Mouse (Mus musculus) urinary bladder, postnatal 14 days (tissue): ENCODE measurements around the gene Kcnn3.

Experiments
- DNase-seq: peaks from one replicate; pipeline ENCODE4 v3.0.0; 2021; ENCODE audit warnings: low spot score

Kcnn3 gene

DNA sequence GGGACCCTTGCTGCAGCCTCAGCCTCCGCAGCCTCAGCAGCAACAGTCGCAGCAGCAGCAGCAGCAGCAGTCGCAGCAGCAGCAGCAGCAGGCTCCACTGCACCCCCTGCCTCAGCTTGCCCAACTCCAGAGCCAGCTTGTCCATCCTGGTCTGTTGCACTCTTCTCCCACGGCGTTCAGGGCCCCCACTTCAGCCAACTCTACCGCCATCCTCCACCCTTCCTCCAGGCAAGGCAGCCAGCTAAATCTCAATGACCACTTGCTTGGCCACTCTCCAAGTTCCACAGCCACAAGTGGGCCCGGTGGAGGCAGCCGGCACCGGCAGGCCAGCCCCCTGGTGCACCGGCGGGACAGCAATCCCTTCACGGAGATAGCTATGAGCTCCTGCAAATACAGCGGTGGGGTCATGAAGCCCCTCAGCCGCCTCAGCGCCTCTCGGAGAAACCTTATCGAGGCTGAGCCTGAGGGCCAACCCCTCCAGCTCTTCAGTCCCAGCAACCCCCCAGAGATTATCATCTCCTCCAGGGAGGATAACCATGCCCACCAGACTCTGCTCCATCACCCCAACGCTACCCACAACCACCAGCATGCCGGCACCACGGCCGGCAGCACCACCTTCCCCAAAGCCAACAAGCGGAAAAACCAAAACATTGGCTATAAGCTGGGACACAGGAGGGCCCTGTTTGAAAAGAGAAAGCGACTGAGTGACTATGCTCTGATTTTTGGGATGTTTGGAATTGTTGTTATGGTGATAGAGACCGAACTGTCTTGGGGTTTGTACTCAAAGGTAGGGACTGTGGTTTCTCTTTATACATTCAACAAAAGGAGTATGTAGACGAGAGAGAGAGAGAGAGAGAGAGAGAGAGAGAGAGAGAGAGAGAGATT, 896 bp downstream of the Kcnn3 start:
- DNase-seq = peak; percentile 20

DNA sequence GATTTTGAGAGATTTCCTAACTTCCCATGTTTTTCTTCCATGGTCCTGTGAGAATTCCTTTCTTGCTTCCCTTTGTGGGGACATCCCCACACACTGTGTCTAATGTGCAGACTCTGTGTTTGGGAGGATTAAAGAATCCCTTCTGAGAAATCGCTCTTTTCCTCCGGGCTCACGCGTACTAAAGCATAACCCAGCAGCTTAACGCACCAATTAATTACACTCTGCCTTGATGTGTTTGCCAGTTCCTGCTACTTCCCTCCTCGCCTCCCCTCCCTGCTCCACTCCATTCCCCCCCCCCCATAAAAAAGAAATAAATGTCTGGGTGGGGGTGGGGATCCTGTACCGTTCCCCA, 1.5 kb downstream of the Kcnn3 start:
- DNase-seq = no peak

DNA sequence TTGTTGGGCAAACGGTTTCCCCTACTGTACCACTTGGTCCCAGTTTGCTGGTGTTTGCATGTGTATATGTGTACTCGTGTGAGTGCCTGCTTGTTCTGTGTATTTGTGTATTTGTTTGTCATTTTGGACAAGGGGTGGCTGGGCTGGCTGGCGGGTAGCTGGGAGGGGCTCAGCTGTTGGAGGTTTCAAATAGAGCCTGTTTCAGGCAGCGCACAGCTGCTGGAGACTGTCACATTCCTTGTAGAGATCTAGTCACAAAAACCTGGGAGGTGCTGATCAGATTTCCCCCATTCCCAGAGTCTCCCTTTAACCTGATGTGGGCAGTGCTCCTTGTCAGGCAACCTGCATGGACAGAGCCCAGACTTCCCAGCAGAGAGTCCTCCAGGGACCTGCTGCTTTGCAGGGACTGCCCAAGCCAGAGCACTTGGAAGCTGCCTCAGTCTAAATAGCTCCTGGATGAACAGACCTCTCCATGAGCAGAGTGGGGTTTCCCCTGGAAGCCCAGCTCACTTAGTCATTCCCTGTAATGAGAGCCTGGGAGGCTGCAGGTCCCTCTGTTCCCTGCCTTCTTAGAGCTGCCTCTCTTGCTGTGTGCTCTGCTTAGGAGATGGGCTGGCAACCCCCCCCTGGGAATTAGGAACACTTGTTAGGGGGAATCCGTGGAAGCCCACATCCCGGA, 2.6 kb downstream of the Kcnn3 start:
- no peak for DNase-seq

DNA sequence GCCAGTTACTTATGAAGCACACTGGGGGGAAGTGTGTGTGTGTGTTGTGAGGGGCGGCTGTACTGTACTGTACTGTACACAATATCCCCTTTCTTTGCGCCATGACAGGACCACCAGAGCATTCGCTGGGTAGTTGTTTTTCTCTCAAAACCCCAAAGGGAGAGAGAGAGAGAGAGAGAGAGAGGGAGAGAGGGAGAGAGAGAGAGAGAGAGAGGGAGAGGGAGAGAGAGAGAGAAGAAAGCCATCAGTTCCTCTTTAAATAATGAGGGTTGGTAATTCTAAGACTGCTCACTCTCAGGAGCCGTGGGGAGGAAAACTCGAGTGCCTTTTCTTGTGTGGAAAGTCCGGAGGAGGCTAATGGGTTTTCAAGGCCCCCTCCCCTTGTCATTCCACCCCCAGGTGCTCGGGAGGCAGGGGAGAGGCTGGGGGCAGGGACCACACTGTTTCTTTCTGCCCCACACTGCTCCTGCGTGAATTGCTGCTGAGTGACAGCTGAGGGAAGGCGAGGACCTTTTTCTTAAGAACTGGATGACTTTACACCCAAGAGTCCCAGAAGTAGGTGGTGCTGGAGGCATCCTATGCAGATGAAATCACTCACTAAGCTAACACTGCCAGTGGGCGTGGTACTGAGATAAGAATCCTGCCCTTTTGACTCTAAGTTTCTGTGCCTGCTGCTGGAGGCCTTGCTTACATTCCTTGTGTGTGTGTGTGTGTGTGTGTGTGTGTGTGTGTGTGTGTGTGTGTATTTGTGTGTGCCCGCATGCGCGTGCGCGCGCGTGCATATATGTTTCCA, 6.5 kb downstream of the Kcnn3 start:
- DNase-seq = peak; percentile 69

DNA sequence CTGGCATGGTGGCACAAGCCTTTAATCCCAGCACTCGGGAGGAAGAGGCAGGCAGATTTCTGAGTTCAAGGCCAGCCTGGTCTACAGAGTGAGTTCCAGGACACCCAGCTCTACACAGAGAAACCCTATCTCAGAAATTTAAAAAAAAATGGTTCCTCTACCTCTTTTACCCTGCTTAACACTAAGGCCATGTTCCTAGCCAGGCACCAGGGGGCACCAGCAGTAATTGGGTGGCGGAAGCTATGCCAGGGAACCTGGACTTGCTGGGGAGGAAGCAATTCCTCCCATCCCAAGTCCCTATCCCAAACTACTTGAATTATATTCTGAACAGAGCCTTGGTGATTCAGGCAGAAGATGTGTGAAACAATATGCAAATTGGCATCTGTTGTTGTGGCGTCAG, 9.8 kb downstream of the Kcnn3 start:
- no peak for DNase-seq

DNA sequence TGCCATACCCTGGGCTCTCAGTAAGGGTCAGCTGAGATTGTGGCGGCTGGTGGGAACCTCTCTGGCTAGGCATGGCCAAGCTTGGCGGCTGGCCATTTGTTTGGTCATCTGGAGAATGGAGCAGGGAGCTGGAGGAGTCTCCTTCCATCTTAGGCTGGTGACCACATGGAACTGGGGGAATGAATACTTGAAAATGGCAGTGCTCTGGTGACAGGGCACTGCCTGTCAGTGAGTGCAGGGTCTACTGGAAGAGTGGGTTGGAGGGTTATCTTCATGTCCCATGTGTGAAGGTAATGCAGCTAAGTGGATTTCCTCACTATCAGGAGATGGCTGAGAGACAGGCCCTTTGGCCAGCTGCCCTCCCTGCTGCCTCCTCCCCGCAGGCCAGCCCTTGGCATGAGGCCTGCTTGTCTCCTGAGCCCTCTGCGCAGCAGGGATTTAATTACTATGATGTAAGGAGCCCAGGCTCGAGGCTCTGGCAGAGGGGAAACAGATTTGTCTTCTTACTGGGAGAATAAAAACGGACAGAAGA, 14.7 kb downstream of the Kcnn3 start:
- peak; percentile 63 for DNase-seq

DNA sequence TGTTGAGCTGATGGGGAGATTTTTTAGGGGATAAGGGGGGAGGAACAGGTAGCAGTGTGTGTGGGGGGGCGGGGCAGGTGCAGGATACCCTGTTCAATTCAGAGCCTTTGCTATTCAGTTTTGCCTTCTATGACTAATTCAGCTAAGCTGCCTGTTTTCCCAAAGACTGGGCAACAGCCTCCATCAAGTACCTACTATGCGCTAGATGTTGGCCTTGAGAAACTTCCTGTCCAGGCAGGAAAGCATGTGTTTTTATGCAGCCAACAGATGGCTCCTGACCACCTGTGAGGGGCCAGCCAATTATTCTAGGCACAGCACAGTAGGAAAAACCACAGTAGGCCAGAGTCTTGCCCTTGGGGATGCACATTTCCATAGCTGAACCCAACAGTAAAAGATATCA, 15.2 kb downstream of the Kcnn3 start:
- DNase-seq = no peak

DNA sequence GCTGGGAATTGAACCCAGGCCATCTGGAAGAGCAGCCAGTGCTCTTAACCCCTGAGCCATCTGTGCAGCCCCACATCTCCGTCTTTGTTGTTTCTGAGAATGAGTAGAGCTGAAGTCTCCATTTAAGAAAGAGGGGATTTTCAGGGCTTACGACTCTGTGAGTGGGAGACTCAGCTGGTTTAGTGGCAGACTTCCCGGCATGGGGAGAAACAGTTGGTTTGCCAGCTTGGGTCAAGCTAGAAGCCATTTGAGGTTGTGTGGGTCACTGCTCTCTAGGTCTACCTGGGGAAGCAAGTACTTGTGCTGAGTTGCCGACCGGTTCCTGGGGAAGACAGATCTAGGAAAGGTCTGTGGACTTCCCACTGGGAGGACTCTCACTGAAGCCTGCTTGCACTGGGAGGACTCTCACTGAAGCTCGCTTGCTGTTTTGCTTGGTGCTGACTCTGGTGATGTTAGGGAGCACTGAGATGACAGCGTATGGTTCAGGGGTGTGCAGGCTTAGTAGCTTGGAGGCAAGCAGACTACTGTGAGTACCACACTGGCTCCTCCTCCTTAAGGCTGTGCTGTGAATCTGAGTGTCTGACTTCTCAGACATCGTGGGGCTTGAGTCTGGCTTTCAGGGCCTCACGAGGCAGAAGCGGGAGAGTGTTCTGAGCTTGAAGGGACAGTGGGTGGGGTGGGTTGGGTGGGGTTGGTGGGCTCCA, 19.2 kb downstream of the Kcnn3 start:
- no peak for DNase-seq

DNA sequence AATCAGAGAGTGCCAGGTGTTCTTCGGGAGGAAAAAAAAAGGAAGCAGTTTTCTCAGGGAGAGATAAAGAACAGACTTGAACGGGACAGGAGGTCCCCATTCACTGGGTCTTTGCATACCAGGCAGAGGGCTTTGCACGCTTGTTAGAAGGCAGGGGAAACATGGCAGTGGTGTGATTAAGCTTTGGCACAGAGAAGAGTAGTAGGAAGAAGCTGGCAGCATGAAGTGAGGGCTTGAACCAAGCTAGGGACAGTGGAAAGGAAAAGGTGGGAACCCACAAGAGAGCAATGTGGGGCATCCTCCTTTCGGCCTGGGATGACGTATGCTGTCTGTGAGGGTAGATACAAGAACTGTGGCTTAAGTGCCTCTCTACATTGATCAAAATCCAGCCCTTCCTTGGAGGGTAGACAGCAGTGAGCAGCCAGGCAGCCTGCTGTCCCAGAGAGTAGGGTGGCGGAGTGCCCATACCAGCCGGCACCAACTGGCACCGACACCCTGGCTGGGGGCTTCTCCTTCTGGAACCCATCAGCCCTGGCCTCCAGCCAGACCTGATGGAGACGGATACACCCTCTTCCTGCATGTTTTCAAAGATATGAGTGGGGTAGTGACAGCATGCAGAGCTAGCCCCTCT, 19.9 kb downstream of the Kcnn3 start:
- no peak for DNase-seq

DNA sequence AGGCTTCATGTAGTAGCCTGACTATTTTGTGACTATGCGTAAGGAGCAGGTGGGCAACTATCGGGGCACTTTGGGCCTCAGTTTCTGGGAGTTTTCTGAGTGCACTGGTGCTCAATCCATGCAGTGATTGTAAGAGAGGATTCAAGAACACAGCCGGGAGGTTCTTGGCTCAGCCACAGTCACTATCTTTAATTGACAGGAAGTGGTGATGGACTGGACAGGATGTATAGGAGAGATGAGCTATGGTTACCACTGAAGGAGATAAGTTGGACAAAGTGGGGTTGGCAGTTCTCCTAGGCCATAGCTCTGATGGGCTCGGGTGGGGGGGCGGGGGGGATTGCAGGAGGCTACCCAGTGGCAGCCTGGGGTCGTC, 20.4 kb downstream of the Kcnn3 start:
- no peak for DNase-seq

DNA sequence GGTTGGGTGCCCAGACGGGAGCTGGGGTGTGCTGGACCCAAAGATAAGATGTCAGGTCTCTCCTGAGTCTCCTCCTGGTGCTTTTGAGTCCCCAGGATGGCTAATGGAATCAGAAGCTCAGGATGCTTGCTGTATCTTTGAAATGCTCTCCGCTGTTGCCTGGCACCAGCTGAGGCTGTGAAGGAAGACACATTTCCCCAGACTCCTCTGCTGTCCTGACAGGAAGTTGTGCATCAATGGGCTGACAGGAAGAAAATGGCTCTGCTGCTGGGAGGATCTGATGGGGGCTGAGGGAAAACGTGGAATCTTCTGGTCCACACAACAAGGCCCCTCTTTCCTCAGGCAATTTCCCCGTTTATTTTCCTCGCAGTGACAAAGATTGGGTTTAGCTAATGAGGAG, 27.0 kb downstream of the Kcnn3 start:
- DNase-seq = no peak

DNA sequence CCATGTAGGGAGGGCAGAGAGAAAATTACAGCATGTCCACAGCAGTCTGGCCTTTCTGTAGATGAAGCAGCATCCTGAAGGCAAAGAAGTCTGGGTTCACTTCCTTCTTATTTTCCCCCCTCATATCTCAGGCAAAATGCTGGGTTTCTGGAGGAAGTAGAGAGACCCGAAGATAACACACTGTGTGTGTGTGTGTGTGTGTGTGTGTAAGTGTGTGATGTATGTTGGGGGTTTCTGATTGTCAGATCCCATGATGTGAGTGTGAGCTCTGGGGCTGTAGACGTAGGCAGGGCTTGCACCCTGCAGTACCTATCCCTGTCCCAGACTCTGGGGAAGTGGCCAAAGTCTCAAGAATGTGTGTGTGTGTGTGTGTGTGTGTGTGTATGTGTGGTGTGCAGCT, 28.8 kb downstream of the Kcnn3 start:
- no peak for DNase-seq

DNA sequence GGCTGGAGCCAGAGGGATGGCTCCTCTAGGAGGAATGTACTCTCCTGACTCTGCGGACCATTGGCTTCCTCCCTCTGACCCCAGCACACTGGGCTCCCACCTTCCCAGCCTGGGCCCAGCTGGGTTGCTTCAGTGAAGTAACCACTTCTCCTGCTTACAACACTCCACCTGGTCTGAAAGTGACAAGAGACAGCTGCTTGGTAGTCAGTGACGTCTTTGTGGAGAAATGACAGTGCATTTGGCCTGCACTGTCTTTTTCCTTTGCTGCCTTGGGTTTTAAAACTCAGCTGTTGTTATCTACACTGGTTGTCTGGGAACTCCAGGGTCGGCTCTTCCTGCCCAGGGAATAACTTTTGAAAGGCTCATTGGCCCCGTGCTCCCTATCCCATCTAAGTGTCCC, 29.5 kb downstream of the Kcnn3 start:
- DNase-seq = peak; percentile 22

DNA sequence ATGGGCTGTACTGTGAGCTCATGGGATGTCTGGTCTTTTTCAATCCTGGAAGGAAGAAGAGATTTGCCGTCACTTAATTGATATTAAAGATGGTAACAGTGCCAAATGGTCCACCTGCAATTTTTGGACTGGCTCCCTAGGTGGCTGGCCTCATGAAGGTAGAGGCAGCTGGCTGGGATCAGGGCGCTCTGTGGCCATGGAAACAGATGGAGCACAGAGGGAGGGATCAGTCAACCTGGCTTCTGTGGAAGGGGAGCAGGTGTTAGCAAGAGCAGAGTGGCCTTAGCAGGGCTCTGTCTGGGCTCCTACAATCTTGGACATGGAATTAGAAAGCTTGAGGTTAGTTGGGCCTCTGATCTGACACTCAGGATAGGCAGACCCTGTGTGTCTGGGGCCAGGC, 31.9 kb downstream of the Kcnn3 start:
- no peak for DNase-seq

DNA sequence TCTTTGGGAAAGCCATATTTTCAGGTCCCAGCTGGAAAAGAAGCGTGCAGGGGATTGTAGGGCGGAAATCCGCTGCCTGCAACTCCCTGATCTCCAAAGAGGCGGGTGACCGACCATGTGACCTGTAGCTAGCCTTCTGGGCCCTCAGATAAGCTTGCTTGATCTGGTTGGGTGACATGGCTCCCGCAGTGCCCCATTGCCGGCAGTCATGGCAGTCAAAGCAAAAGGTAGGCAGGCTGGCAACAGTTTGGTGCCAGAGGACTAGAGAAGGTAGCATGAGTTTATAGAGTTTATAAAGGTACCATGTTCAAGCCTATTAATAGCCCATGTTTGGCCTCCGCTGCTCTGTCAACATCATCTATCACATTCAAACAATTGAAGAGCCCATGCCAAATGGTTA, 33.5 kb downstream of the Kcnn3 start:
- no peak for DNase-seq

DNA sequence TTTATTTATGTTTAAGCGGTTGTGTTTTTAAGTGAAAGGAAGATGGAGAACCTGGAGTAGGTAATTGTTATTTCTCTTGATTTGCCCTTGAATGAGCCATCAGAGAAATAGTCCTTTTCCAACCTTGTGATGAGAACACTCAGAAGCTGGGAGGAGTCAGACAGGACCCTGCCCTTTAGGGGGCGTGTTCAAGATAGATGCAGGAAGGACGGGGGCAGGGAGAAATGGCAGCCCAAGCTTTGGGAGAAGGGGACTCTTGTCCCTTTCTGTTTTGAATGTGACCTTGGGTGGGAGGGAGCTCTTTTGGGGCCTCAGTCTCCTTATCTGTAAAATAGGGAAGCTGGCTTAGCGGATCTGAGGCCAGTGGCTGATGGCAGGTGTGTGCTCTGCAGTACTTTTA, 34.0 kb downstream of the Kcnn3 start:
- DNase-seq = no peak

DNA sequence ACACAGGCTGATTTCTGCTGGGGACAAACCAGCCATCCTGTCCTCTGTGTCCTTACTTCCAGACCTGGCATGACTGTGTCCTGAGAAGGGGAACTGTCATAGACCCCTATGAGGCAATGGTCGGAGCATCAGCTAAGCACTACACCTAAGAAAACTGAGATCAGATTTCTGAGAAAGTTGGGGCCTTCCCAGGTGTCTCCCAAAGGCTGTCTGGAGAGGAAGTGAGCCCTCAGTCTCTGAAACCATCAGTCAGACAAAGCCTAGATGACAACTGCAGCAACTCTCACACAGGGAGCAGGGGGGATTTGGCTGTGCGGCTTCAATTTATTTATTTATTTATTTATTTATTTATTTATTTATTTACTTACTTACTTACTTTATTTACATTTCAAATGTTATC, 34.6 kb downstream of the Kcnn3 start:
- no peak for DNase-seq

DNA sequence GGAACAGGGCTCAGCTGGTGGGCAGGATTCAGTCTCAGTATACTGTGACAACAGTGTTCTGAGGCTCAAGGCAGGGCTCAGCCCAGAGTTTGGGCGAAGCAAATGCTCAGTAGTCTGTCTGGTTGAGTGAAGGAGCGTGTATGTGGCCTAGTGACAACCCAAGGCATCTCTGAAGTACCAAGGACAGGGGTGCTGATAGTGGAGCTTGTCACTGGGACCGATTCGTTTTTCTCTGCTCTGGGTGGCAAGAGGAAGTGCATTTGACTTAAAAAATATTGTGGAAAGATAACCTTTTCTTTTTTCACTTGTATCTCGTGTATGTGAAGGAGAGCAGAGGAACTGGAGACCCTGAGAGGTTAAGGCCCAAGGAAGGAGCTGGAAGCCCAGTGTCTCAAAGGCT, 37.8 kb downstream of the Kcnn3 start:
- no peak for DNase-seq

DNA sequence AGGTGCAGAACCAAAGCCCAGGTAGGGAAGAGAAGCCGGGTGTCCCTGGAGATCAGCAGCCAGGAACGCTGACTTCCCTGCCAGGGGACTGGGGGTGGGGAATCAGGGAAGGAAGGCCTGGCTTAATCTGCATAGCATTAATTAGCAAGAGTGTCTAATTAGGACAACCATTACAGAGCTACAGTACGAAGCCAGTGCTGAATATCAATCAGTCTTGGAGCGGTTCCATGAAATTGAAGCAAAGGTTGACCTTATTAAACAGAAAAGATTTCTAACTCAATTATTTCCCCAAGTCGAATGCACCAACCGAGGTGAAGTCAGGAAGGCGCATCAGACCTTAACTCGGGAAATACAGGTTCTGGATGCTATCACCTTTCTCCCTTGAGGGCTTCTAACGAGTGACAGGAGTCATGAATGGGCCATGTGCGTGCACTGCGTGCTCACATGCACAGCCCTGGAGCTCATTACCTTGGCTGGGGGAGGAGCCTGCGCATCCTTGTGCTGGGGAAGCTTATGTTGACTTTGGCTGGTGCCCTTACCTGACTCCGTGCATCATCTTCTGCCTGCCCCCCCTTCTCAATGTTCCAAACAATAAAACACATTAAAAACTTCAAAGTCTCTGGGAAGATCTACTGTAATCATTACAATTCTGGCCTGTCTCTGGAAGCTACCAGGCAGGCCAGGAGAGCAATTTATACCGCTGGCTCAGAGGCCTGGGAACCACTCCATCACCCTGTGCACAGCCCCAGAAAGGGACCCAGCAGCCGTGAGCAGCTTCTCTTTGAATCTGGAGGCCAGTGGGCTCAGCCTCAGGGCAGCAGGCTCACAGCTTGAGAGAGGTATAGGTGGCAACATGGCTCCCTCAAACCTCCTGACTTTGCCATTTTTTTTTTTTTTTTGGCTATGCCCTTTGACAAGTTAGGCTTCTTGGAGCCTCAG, 39.3 kb downstream of the Kcnn3 start:
- DNase-seq = no peak

DNA sequence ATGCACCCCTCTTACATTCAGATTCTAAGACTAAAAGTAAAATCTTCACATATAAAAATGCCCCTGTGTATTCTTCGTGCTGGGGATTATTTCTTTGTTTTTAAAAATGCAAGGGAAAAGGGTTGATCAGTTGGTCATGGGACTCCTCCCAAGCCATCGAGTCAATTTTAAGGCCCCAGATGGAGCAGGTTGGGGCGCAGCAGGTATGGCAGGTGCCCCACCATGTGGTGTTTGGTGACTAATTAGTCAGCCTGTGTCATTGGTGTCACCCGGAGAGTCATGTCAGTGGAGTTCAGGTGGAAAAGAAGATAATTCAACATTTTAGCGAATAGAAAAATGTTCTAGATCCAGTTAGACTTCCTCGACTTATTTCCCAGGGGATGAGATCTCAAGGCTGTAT, 41.4 kb downstream of the Kcnn3 start:
- DNase-seq = no peak

DNA sequence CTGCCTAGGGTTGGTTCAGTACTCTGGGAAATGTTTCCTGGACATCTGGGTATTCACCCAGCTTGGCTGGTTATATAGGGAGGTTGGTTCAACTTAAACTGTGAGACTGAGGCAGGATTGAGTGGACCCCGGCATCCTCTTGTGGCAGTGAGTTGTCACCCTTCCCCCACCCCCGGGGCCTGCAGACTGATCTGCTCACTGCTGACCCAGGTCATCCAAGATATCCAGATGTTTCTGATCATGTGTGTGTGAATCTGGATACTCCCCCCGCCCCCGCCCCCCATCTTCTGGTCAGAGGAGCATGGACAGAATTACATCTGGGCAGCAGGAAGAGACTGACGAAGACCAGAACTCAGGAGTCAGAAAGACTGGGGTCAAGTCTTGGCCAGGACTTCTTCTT, 45.4 kb downstream of the Kcnn3 start:
- peak; percentile 11 for DNase-seq
